Mouse (Mus musculus) liver, postnatal 0 days (tissue): Measurements from ENCODE around the gene Prex1.

Experiments
- CTCF ChIP-seq: sonication (generic); IDR thresholded peaks from 2 replicates; pipeline ENCODE4 v1.5.1; 2016; ENCODE audit warnings: antibody characterized with exemption, low read depth
- EP300 ChIP-seq: IDR thresholded peaks from 2 replicates; pipeline ENCODE4 v1.6.1; 2016; ENCODE audit warnings: antibody characterized with exemption, low read depth, mild to moderate bottlenecking

DNA sequence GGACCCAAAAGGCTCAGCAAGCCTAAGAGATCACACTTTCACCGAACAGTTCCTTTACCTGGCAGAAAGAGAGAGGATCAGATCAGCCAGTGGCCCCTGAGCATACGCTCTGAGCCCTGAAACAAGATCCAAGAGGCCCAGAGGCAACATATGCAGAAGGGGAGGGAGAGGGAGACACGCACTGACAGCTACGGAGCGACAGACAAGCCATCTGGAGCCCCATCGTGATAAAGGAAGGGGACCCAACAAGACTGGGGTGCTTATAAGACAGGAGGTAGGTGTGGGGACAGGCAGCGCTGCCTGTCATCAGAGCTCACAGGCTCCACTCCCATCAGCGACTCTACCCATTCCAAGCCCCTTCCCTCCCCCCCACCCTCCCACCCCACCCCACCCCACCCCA is 27.8 kb downstream of the Prex1 start:
- TF ChIP-seq CTCF (no peak), EP300 (no peak)
